Mouse (Mus musculus) splenic B cell, adult 2 months (primary cell): ENCODE measurements around the gene Vmn1r218.
"Not testable (repeated sequence)": the region's sequence is repeated elsewhere in the genome, so short reads cannot be mapped to it uniquely, and the experiment has no call there.

Experiments used
- DNase-seq: peaks from one replicate; pipeline ENCODE4 v3.0.0-alpha.2; 2011; ENCODE audit warnings: low read depth, low spot score
- H3K27me3 ChIP-seq: 2 replicates; pipeline ENCODE4 v1.6.1; 2012; ENCODE audit warnings: mild to moderate bottlenecking, low read length, moderate library complexity, mixed read lengths; ENCODE audit not compliant: control insufficient read depth, poor library complexity, insufficient read depth, severe bottlenecking
- H3K36me3 ChIP-seq: 2 replicates; pipeline ENCODE4 v1.6.1; 2012; ENCODE audit warnings: mild to moderate bottlenecking, low read length, moderate library complexity, mixed read lengths; ENCODE audit not compliant: control insufficient read depth, poor library complexity, insufficient read depth, severe bottlenecking

Gene Vmn1r218

GRCm38 (mm10) chr13:23133099-23133498 lies at the start of gene Vmn1r218:
Gene Vmn1r218 (plus strand): TSS chr13:23133155.
- no peak for DNase-seq
- no peaks in the 10 kb centered on the region for H3K36me3 ChIP-seq
- no peaks in the 10 kb centered on the region for H3K27me3 ChIP-seq

- DNase-seq: no peak
- no peaks in the 10 kb centered on the region for H3K36me3 ChIP-seq
- H3K27me3 ChIP-seq: no peaks in the 10 kb centered on the region
Observed at GRCm38 (mm10) chr13:23094386-23094785, 38.6 kb upstream of the Vmn1r218 start.

- H3K36me3 ChIP-seq, H3K27me3 ChIP-seq, DNase-seq: not testable (repeated sequence)
Observed at GRCm38 (mm10) chr13:23118126-23118525, 14.8 kb upstream of the Vmn1r218 start, which contains the start of gene Vmn1r217. Gene Vmn1r217 (minus strand): TSS chr13:23118226.

GRCm38 (mm10) chr13:23120611-23121010 lies 12.3 kb upstream of the Vmn1r218 start:
- Histone ChIP-seq H3K36me3 (no peaks in the 10 kb centered on the region), H3K27me3 (no peaks in the 10 kb centered on the region)
- no peak for DNase-seq

- H3K36me3 ChIP-seq: no peaks in the 10 kb centered on the region
- H3K27me3 ChIP-seq: no peaks in the 10 kb centered on the region
- DNase-seq: no peak
Observed at GRCm38 (mm10) chr13:23133501-23133900, 546 bp downstream of the Vmn1r218 start.

DNA sequence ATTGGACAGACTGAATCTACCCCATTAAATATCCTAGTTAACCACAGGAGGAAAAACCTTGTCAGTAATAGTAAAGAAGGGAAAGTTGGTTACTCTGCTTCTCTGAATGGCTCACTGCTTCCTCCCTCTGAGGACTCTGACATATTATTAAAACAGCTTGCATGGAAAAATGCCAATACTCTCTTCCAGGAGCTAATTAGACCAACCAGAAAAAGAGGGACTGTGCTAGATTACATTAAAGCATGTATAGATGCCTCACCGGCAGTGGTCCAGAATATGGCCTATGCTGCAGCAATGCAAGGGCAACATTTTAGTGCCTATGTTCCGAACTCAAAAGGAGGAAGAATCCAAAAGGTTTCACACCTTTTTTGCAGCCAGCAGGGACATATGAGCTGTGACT lies 5.9 kb downstream of the Vmn1r218 start:
- Histone ChIP-seq H3K36me3 (no peaks in the 10 kb centered on the region), H3K27me3 (no peaks in the 10 kb centered on the region)
- no peak for DNase-seq

DNA sequence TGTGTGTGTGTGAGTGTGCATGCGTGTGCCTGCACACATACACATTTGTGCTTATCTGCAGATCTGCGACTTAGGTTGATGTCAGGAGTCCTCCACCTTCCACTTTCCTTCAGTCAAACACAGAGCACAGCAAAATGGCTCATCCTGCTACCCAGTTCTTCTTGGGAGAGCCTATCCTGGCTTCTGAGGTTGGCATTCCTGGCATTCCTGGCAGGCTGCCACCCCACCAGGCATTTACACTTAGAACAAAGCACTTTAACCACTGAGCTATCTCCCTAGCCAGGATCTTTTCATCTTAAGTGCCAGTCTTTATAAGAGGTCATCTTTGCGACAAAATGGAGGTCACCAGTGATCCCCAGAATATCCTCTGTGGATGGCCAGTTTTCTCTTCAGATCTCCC lies 24.9 kb downstream of the Vmn1r218 start:
- H3K36me3 ChIP-seq: no peaks in the 10 kb centered on the region

DNA sequence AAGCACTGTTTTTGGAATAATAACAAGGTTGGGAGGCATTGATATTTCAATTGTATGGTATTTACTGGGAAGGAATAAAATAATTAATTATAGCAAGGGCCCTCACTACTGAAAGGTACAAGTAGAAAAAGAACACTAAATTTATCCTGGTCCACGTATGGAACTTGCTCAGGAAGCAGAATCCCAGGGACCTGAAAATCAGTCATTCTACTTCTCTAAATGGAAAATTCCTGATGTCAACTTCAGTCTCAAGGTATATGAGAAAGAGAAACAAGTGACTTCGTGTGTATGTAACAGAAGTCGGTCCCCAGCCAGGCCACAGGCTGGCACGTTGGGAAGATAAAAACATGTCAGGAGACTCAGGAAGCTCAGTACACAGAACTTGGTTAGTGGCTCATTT lies 26.1 kb downstream of the Vmn1r218 start, which contains the start of gene Vmn1r219:
TSS of gene Vmn1r219 (plus strand) at position 301 of the 400 bp plus-strand sequence.
- no peak for DNase-seq
- Histone ChIP-seq H3K36me3 (no peaks in the 10 kb centered on the region), H3K27me3 (no peaks in the 10 kb centered on the region)

More for the DNA sequence above, 24.9 kb downstream of the Vmn1r218 start:
- no peaks in the 10 kb centered on the region for H3K27me3 ChIP-seq
- DNase-seq: no peak

- not testable (repeated sequence) for DNase-seq, H3K36me3 ChIP-seq, H3K27me3 ChIP-seq
Observed at GRCm38 (mm10) chr13:23166471-23166870, 33.5 kb downstream of the Vmn1r218 start.

GRCm38 (mm10) chr13:23187875-23188274 lies 54.9 kb downstream of the Vmn1r218 start, which contains the start of gene Vmn1r220:
Gene Vmn1r220 (minus strand): TSS chr13:23187975.
- no peak for DNase-seq
- Histone ChIP-seq H3K27me3 (no peaks in the 10 kb centered on the region; the same call in 1 of the 2 replicates), H3K36me3 (no peaks in the 10 kb centered on the region)
